Mouse (Mus musculus): ENCODE results near the gene Yars2.

DNA sequence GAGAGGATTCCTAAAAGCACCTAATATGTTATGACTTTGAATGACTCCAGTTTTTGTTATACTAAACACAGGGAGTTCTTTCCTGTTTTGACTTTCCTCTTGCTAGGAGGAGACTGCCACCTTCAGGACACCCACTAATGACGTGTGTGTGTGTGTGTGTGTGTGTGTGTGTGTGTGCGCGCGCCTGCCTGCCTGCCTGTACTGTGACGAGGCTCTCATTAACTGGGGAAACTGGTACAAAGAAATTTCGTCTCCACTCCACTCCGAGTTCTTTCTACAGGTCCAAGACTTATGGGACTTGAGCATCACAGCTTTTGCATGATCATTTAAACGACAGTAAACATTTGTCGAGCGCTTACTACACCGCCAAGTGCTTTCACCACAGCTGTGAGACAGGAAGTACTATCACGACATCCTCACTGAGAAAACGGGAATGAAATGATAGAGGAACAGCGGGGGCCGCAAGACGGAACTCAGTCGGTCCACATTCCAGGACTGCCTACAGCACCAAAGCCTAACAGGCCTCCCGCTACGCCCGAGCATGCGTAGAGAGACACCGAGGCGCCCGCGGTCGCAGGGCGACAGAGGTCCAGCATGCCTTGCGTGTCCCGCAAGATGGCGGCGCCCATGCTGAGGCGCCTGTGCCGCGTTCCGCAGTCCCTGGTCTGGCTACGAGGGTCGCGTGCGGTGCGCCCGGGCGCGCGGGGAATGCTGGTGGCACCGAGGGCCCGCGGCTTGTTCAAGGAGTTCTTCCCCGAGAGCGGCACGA lies at the start of gene Yars2:
- TF ChIP-seq GATA1 (IDR thresholded peaks at IDR 0.05; ENCODE audit: borderline replicate concordance, low read length), result no peak
- no peak for TF ChIP-seq FLI1 (IDR thresholded peaks at IDR 0.05; ENCODE audit: low read length)

All from megakaryocyte, embryonic 14.5 days (primary cell).